Mouse (Mus musculus) neutrophil, adult 83 days (primary cell): Measurements from ENCODE around the gene Casp2. TPM values are rescaled to one million over a fixed set of nuclear protein-coding genes. Genes with fewer than 3 reads are reported as not detected.

Experiments
- total RNA-seq, 2 experiments: library from RNA; stranded (reverse); gene quantifications; one replicate each; pipeline ENCODE4 v1.2.4; 2023

Gene Casp2
- total RNA-seq = 10 to 100 TPM; 59.8 to 66.3 TPM

DNA sequence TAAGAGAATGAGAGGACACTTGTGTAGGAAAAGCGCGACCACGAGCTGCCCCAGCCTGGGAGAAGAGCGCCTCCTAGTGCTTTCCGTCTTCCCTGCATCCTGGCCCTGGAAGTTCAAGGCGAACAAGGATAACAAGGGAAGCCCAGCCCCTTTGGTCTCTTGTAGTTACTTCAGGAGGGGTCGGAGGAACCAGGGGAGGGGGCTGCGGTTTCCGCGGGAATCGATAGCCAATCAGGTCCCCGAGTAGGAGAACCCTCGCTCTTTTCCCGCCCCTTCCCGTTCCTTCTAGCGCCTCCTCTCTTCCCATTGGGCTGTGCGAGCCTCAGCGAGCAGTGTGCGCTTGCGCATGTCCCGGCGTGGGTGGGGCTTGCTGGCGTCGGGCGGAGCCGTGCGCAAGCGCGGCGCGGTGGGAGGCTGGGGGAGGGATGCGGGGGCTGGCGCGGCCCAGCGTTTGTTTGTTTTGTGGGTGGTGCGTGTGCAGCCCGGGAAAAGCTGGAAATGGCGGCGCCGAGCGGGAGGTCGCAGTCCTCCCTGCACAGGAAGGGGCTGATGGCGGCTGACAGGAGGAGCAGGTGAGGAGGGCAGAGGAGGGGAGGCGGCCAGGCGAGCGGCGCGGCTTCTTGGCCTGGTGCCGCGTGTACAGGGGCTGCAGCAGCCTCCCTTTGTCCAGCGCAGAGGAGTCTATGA lies at the start of gene Casp2:
TSS of gene Casp2 (plus strand) at position 360 of the 687 bp plus-strand sequence.

DNA sequence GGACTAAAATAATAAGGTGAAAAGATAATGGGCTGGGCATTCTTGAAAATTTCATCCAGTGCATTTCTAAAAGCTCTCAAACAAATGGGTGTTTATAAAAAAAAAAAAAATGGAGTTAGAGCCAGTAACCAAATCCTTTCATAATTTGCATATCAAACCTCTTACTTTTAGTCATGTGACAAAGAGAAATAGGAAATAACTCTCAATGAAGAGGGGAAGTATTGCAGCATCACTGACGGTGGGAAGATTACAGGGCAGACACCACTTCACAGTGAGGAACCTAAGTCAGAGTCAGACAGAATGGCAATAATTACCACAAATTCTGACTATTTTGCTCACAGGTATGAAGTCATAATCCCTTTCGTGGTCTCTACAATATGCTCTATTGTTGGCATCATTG lies 49.8 kb upstream of the Casp2 start, which contains the start of gene Tas2r144:
TSS of gene Tas2r144 (plus strand) at position 301 of the 400 bp plus-strand sequence.

DNA sequence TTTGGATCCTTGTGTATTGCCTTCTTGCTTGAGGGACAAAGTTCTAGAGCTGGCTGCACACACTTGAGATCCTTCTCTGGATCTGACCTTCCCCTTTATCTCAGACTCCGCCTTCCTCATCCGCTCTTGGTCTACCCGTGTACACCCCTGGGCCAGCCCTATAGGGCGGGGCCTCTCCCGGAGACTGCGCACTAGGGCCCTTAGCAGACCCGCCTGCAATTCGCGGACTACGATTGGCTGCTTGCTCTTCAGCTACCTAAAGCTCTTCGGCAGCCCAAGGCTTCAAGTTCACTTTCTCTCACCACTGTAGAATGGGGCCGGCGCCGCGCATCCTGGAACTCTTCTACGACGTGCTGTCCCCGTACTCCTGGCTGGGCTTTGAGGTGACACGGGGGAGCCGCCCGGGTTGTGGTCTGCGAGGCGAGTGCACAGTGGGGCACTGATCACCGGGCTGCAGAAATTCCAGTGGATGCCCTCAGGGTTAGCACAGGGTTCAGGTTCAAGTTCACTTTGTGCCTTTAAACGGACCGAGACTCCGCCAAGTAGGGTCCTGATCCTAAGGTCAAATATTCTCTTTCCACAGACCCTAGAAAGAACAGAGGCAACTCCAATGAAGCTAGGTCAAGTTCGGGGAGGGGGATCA lies 19.0 kb upstream of the Casp2 start, which contains the start of gene Gstk1:
TSS of gene Gstk1 (plus strand) at position 225 of the 643 bp plus-strand sequence.

DNA sequence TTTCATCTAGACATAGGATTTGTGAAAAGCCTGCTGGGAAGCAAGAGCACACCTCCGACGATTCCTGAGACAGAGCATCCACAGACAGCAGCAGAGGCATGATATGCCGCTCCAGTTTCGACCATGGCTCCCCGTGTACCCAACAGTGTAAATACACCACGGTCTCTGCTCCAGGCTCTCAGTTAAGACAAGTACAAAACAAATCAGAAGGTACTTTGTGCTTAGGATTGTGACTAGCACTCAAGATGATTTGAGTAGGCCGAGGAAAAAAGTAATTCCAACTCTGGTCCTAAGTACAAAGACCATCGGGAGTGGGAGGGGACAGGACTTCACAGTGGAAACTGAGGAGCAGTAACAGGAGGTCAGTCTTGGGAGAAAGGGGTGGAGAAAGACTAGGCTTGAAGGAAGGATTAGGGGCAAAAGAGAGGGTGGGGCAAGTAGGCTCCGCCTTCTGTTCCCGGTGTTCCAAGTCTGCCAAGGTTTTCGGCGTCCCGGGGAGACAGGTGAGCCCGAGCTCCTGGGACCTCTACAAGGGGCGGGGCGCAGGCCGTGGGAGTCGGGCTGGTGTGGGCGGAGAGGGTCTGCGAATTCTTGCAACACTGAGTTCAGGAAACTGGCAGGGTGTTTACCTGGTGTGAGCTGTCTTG lies 3.1 kb upstream of the Casp2 start, which contains the start of gene Tmem139:
TSS of gene Tmem139 (plus strand) at position 447 of the 647 bp plus-strand sequence.

DNA sequence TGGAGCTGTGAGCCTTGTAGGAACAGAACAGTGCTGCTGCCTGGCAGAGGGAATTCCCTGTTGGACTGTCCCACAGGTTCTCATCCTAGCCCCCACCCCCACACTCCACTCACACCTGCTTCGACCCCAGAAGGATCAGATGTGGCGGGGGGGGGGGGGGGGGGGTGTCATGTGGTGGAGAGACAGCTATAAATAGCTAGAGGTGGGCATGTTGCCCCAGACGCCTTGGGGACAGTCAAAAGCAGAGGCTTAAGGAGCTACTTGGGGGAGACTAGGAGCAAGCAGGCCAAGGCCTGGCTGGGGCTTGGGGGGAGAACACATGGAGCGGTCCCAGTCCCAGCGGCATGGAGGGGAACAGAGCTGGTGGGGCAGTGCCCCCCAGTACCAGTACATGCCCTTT lies 21.7 kb downstream of the Casp2 start, which contains the start of gene Clcn1:
TSS of gene Clcn1 (plus strand) at position 238 of the 400 bp plus-strand sequence.

DNA sequence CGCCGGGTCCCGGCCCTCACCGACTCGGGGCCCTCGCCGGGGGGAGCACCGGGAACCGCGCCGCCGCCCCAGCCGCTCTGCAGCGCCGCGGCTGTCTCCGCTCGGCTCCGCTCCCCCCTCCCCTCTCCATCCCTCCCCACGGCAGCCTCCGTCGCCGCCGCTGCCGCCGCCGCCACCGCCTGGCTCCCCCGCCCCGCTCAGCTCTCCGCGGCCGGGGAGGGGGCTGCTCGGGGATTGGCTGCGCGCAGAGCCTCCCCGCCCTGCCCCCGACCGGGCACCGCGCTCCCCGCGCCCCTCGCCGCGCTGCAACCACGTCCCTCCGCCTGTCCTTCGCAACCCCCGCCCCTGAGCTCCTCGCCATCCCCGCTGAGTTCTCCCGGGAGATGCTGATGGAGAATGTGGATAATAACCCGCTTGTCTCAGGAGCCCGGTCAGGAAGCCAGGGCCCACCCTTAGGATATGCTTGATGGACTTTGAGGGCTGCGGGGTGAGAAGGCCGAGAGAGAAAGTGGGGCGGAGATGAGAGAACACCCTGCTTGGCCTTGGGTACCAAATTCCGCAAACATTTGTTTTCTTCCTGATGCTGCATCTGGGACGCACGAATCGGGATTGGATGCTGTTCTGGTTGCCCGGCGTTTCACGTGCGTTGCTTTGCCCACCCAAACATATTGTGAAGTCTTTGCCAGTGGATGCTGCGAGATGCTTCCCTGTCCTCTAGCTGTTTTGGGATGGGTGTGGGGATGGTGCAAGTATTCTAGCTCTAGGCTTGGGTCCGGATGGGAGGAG lies 59.9 kb downstream of the Casp2 start, which contains the start of gene Fam131b:
TSS of gene Fam131b (minus strand) at position 162 of the 786 bp plus-strand sequence.

Other genes with a start within 250 kb of the Casp2 start
- gene Sva, start 226.6 kb upstream of the Casp2 start, total RNA-seq = not detected
- not detected for gene Tas2r139, start 124.0 kb upstream of the Casp2 start, total RNA-seq
- gene Tas2r144, start 49.7 kb upstream of the Casp2 start, total RNA-seq = not detected
- 1 to 10 TPM; 3.3 to 5.1 TPM for gene Gstk1, start 19.1 kb upstream of the Casp2 start, total RNA-seq
- gene Tmem139, start 3.0 kb upstream of the Casp2 start, total RNA-seq = not detected
- under 1 TPM; 0.15 TPM for gene Clcn1, start 21.7 kb downstream of the Casp2 start, total RNA-seq
- not detected for gene Fam131b, start 59.7 kb downstream of the Casp2 start, total RNA-seq
- gene Zyx, start 84.6 kb downstream of the Casp2 start, total RNA-seq = 100 to 1,000 TPM; 661 to 678 TPM
- gene Epha1, start 108.3 kb downstream of the Casp2 start, total RNA-seq = under 1 TPM in 1 of 2 experiments, not detected in 1; 0.29 TPM
- gene Tas2r143, start 135.3 kb downstream of the Casp2 start, total RNA-seq = 1 to 10 TPM; 2.9 to 3.2 TPM
- gene Tas2r135, start 140.4 kb downstream of the Casp2 start, total RNA-seq = 1 to 10 TPM; 3.4 to 3.5 TPM
- 1 to 10 TPM; 1.0 to 1.7 TPM for gene Tas2r126, start 169.6 kb downstream of the Casp2 start, total RNA-seq
- not detected for gene Olfr458, start 200.2 kb downstream of the Casp2 start, total RNA-seq
- gene Olfr457, start 211.3 kb downstream of the Casp2 start, total RNA-seq = not detected
- gene Olfr456, start 222.2 kb downstream of the Casp2 start, total RNA-seq = not detected